20 mouse cellular contexts compared by ENCODE assay signal in the genomic region with DNA sequence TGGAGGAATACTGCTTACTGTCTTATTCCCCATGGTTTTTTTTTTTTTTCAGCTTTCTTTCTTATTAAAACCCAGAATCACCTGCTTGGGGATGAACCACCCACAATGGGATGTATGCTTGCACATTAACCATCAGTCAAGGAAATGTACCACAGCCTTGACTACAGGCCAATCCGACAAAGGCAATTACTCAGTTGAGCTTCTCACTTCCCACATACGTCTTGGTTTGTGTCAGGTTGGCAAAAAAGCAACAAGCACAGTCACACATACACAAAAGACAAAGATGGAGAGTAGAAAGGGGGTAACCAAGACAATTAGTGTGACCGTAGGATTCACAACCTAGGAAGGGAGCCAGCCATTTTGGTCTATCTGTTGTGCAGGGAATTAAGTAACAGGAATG.
"Had no signal": no experiment of that assay in that cellular context is flagged by ENCODE, and none has a peak within 500 bp of the region (broad histone marks: within the 10 kb centered on the region; RNA-seq: fewer than 3 reads in every experiment).

No protein-coding gene starts in this region.

- DNase-seq: heart, postnatal 10 days; heart, postnatal 14 days; heart, postnatal 36 days; heart, postnatal 4 days; kidney, adult 18-20 months; kidney, adult 2 months; kidney, adult 8-10 months; kidney, adult 9 months; kidney, postnatal 10 days; kidney, postnatal 14 days; kidney, postnatal 25 days; kidney, postnatal 36 days; kidney, postnatal 4 days; layer of hippocampus, postnatal 36 days had no signal

- ATAC-seq: hindbrain, embryonic 16.5 days; hindbrain, postnatal 0 days; inflammation-experienced regulatory T-cells, adult 6 months; intestine, embryonic 15.5 days; intestine, embryonic 16.5 days; intestine, postnatal 0 days had no signal
